Mouse (Mus musculus): ENCODE measurements at regions not wholly inside any gene's neighbourhood (a gene's known extent, or its start where the extent isn't known, plus 50 kb on each side); places are given as distances from the start of the nearest gene placed in this dataset.
A peak's percentile ranks its signal among the peaks of the same experiment; 100 is the strongest.

DNA sequence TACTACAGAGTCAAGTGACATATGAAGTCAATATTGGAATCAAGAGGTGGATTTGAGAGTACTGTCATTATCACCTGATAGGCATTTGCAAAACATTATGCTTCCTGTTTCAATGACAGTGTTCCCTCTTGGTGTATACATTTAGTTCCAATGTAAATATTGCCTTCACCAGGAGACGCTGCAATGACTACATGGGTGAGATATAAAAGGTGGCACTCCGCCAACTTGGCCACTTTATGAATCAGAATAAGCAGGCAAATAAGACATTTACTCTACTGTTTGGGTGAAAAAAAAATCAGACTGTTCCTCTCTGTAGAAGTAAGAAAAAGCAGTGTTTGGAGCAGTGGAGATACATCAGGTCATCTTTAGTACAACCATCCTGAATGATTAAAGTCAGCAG is 215.9 kb downstream of the Pros1 start:
- no peak for ATAC-seq (ENCODE audit: low FRiP score, low read depth)
- TF ChIP-seq POLR2A (IDR thresholded peaks at IDR 0.05; ENCODE audit: borderline replicate concordance, extremely low read depth, insufficient read depth, insufficient read length), result no peak

DNA sequence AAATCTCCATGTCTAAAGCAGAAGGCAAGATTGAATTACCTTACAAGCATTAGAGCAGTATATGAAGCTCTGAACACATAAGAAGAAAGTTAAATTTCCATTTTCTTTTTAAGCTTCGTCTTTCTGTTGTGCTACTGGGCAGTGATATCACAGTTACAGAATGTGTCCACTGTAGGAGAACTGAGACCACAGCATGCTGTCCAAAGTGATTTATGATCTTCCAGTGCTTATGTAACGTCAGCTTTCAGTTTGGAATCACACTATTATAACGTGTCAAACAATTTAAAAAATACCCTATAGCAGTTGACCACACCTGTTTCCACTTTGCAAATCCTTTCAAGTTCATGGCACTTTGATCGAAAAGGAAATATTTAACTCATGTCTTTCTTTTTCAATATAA is 221.7 kb downstream of the Pros1 start:
- no peaks in the 10 kb centered on the region for H3K36me3 ChIP-seq (ENCODE audit: control insufficient read depth, insufficient read depth, low read length)
- peak; percentile 47; the same call in 1 of the 2 replicates for ATAC-seq (ENCODE audit: low FRiP score, low read depth)
- H3K4me3 ChIP-seq (replicated peaks; ENCODE audit: low read length), result no peak overlapping the region
- TF ChIP-seq POLR2A (IDR thresholded peaks at IDR 0.05; ENCODE audit: borderline replicate concordance, extremely low read depth, insufficient read depth, insufficient read length), result no peak
- no peaks in the 10 kb centered on the region for H3K27me3 ChIP-seq (ENCODE audit: control insufficient read depth, insufficient read depth, low read length)
- no peaks in the 10 kb centered on the region for H3K9me3 ChIP-seq (ENCODE audit: control insufficient read depth, low read length)
- H3K9ac ChIP-seq (ENCODE audit: low read depth, low read length, severe bottlenecking), result no peak overlapping the region
- H3K4me1 ChIP-seq (ENCODE audit: control insufficient read depth, insufficient read depth, low read length), result peaks cover 2% of the 10 kb centered on the region; the same call in 1 of the 2 replicates
- peak; percentile 30 for DNase-seq (ENCODE audit: low spot score)
- H3K4me2 ChIP-seq (replicated peaks; ENCODE audit: low read depth, low read length, severe bottlenecking), result no peak overlapping the region
- WGBS, result 14% methylated on average over 4 of the region's 4 CpGs
- no peak overlapping the region for H3K27ac ChIP-seq (replicated peaks; ENCODE audit: low read depth, low read length)

More for the DNA sequence above, 215.9 kb downstream of the Pros1 start:
- no peak for DNase-seq (ENCODE audit: low spot score)
- H3K9me3 ChIP-seq (ENCODE audit: control insufficient read depth, low read length), result no peaks in the 10 kb centered on the region
- no peaks in the 10 kb centered on the region for H3K27me3 ChIP-seq (ENCODE audit: control insufficient read depth, insufficient read depth, low read length)
- no peak overlapping the region for H3K4me3 ChIP-seq (replicated peaks; ENCODE audit: low read length)
- H3K36me3 ChIP-seq (ENCODE audit: control insufficient read depth, insufficient read depth, low read length), result no peaks in the 10 kb centered on the region
- no peak overlapping the region for H3K27ac ChIP-seq (replicated peaks; ENCODE audit: low read depth, low read length)
- no peak overlapping the region for H3K4me2 ChIP-seq (replicated peaks; ENCODE audit: low read depth, low read length, severe bottlenecking)
- H3K4me1 ChIP-seq (ENCODE audit: control insufficient read depth, insufficient read depth, low read length), result no peaks in the 10 kb centered on the region
- 77% methylated on average over 2 of the region's 2 CpGs for WGBS
- H3K9ac ChIP-seq (ENCODE audit: low read depth, low read length, severe bottlenecking), result no peak overlapping the region

DNA sequence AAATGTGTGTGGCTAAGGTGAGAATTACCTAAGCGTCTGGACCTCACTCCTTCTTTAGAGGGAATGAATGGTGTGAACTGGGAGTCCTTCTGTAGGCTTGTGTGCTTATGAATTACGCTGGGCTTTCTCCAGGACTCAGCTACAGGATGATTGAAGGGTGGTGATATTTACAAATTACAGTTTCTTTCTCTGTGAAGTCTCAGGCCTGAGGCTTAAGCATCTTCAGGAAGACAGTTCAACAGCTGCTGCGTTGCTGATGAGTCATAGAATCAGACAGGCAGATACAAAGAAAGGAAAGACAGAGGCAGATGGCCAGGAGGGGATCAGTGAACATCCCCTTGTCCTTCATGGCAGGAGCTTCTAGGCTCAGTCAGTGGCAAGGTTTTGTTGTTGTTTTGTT is 227.3 kb downstream of the Pros1 start:
- 59% methylated on average over 3 of the region's 3 CpGs for WGBS
- H3K36me3 ChIP-seq (ENCODE audit: control insufficient read depth, insufficient read depth, low read length), result no peaks in the 10 kb centered on the region
- ATAC-seq (ENCODE audit: low FRiP score, low read depth) (no peak), DNase-seq (ENCODE audit: low spot score) (no peak)
- H3K27me3 ChIP-seq (ENCODE audit: control insufficient read depth, insufficient read depth, low read length), result no peaks in the 10 kb centered on the region
- H3K9ac ChIP-seq (ENCODE audit: low read depth, low read length, severe bottlenecking), result no peak overlapping the region
- no peak overlapping the region for H3K4me3 ChIP-seq (replicated peaks; ENCODE audit: low read length)
- no peaks in the 10 kb centered on the region for H3K9me3 ChIP-seq (ENCODE audit: control insufficient read depth, low read length)
- no peak for TF ChIP-seq POLR2A (IDR thresholded peaks at IDR 0.05; ENCODE audit: borderline replicate concordance, extremely low read depth, insufficient read depth, insufficient read length)
- no peak overlapping the region for H3K27ac ChIP-seq (replicated peaks; ENCODE audit: low read depth, low read length)
- no peak overlapping the region for H3K4me2 ChIP-seq (replicated peaks; ENCODE audit: low read depth, low read length, severe bottlenecking)
- peaks cover 10% of the 10 kb centered on the region; the same call in 1 of the 2 replicates for H3K4me1 ChIP-seq (ENCODE audit: control insufficient read depth, insufficient read depth, low read length)

DNA sequence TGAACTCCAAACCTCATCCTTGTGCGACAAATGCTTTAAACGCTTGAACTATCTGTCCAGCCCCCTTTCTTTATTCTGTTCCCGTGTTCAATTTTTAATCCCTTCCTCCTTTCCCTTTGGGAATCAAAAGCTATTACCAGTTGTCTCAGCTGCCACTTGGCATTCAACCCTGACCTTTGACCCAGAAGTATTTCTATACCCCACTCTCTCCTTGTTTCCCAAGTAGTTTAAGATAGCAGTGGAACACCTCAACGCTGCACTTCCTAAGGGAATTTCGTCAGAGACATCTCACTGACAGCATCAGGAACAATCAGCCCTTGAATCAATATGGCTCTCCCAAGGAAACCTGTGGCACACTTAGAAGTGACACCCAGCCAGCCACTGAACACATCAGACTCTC is 229.1 kb downstream of the Pros1 start:
- ATAC-seq (ENCODE audit: low FRiP score, low read depth) (no peak), DNase-seq (ENCODE audit: low spot score) (no peak)
- H3K36me3 ChIP-seq (ENCODE audit: control insufficient read depth, insufficient read depth, low read length), result no peaks in the 10 kb centered on the region
- WGBS, result 69% methylated on average over 5 of the region's 5 CpGs
- H3K27me3 ChIP-seq (ENCODE audit: control insufficient read depth, insufficient read depth, low read length), result no peaks in the 10 kb centered on the region
- no peak overlapping the region for H3K4me3 ChIP-seq (replicated peaks; ENCODE audit: low read length)
- no peak overlapping the region for H3K4me2 ChIP-seq (replicated peaks; ENCODE audit: low read depth, low read length, severe bottlenecking)
- H3K9ac ChIP-seq (ENCODE audit: low read depth, low read length, severe bottlenecking), result no peak overlapping the region
- no peak for TF ChIP-seq POLR2A (IDR thresholded peaks at IDR 0.05; ENCODE audit: borderline replicate concordance, extremely low read depth, insufficient read depth, insufficient read length)
- no peak overlapping the region for H3K27ac ChIP-seq (replicated peaks; ENCODE audit: low read depth, low read length)
- H3K9me3 ChIP-seq (ENCODE audit: control insufficient read depth, low read length), result no peaks in the 10 kb centered on the region
- peaks cover 12% of the 10 kb centered on the region; the same call in 1 of the 2 replicates for H3K4me1 ChIP-seq (ENCODE audit: control insufficient read depth, insufficient read depth, low read length)

DNA sequence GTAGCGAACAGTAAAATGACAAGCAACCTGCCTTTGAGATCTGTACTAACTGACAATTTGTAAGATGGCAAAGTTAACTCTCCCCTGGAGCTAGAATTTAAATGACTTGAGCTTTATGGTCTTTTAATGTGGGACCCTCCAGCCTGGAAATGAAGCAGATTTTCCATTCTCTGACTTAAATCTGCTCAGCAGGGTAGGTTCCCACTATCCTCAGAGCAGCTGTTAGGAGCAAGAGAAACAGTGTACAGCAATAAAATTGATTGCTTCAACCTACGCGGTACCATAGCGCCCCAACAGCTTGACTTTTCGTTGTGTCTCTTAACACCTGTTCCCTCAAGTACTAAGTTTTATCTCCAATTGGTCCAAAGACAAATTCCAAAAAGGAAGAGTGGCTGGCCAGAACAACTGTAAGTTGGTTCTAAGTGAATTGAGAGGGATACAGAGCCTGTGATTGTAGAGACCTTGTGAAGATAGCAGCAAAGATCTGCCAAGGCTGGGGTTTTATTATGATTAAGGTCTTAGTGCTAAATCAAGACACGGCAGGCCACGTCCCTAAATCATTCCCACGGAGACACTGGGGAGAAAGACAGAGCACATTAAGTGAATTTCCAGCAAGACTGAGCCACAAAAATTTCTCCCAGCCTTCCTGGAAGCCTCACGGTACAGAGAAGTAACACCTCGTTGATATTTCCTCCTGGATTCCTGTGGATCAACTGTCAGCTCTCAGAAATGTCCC is 230.1 kb downstream of the Pros1 start:
- peak; percentile 92 for ATAC-seq (ENCODE audit: low FRiP score, low read depth)
- Histone ChIP-seq H3K4me3 (replicated peaks; ENCODE audit: low read length) (no peak overlapping the region), H3K4me2 (replicated peaks; ENCODE audit: low read depth, low read length, severe bottlenecking) (no peak overlapping the region), H3K27ac (replicated peaks; ENCODE audit: low read depth, low read length) (peak overlapping the region; percentile 7; the same call in 1 of the 2 replicates), H3K4me1 (ENCODE audit: control insufficient read depth, insufficient read depth, low read length) (peaks cover 12% of the 10 kb centered on the region; the same call in 1 of the 2 replicates), H3K36me3 (ENCODE audit: control insufficient read depth, insufficient read depth, low read length) (no peaks in the 10 kb centered on the region), H3K27me3 (ENCODE audit: control insufficient read depth, insufficient read depth, low read length) (no peaks in the 10 kb centered on the region), H3K9me3 (ENCODE audit: control insufficient read depth, low read length) (no peaks in the 10 kb centered on the region), H3K9ac (ENCODE audit: low read depth, low read length, severe bottlenecking) (no peak overlapping the region)
- DNase-seq (ENCODE audit: low spot score), result peak; percentile 72
- TF ChIP-seq POLR2A (IDR thresholded peaks at IDR 0.05; ENCODE audit: borderline replicate concordance, extremely low read depth, insufficient read depth, insufficient read length), result no peak
- WGBS, result 14% methylated on average over 10 of the region's 10 CpGs
